Mouse (Mus musculus) thymus, adult 2 months (tissue): ENCODE results near the gene Selp.

ENCODE experiments used
- CTCF ChIP-seq: fragments of 200-500 bp; IDR thresholded peaks from 2 replicates; pipeline ENCODE4 v1.5.1; 2012; ENCODE audit warnings: mild to moderate bottlenecking, control low read depth, low read length, moderate library complexity, borderline replicate concordance; ENCODE audit not compliant: control insufficient read depth, poor library complexity, insufficient read depth; ENCODE audit errors: extremely low read depth
- POLR2A ChIP-seq: fragments of 200-500 bp; IDR thresholded peaks from 2 replicates; pipeline ENCODE4 v1.6.1; 2012; ENCODE audit warnings: mild to moderate bottlenecking, low read length, control low read depth, moderate library complexity; ENCODE audit not compliant: control insufficient read depth, poor library complexity, insufficient read depth; ENCODE audit errors: extremely low read depth

- TF ChIP-seq CTCF (no peak), POLR2A (no peak)
Measured at GRCm38 (mm10) chr1:164130013-164130412, 14.9 kb downstream of the Selp start.
